In genomic region chr4:116176543-116176988, GRCm38 (mm10) we compare ENCODE assay signal across 9 mouse cellular contexts. TPM values are rescaled to one million over a fixed set of nuclear protein-coding genes. Genes with fewer than 3 reads are reported as not detected.
DNase-seq lines count a peak whose midpoint lies in the region; ATAC-seq and TF ChIP-seq lines count a peak whose summit lies in the region.
"Had no signal": no experiment of that assay in that cellular context is flagged by ENCODE, and none has a peak within 500 bp of the region (broad histone marks: within the 10 kb centered on the region; RNA-seq: fewer than 3 reads in every experiment).

No protein-coding gene starts in this region.

- no peak; the same call in 1 of the 2 replicates for TF ChIP-seq EP300 in heart, postnatal 0 days (IDR thresholded peaks at IDR 0.05; ENCODE audit: low read depth)
- TF ChIP-seq EP300 in liver, postnatal 0 days (IDR thresholded peaks at IDR 0.05; ENCODE audit: low read depth) = no peak

- DNase-seq in spleen, adult 18-20 months = peak; percentile 25 to 37
- DNase-seq in spleen, adult 12 weeks (ENCODE audit: low spot score) = no peak
- peak; percentile 71 for DNase-seq in forebrain, embryonic 14.5 days (ENCODE audit: low spot score)
- peak; percentile 71 for DNase-seq in heart, postnatal 0 days (ENCODE audit: low spot score)
- peak; percentile 83 to 95 for DNase-seq in kidney, postnatal 25 days
- DNase-seq in liver, postnatal 0 days = no peak
- peak; percentile 58 to 73 for DNase-seq in thymus, postnatal 36 days

- 26% methylated on average over 10 of the region's 10 CpGs for WGBS in forebrain, embryonic 14.5 days
- WGBS in heart, postnatal 0 days = 18% methylated on average over 10 of the region's 10 CpGs
- WGBS in liver, postnatal 0 days (ENCODE audit: insufficient replicate concordance) = 9% methylated on average over 10 of the region's 10 CpGs

- no peaks in the 10 kb centered on the region for H3K36me3 ChIP-seq in forebrain, embryonic 14.5 days (ENCODE audit: control insufficient read depth, insufficient read depth, low read length)
- no peaks in the 10 kb centered on the region for H3K36me3 ChIP-seq in heart, postnatal 0 days (replicated peaks; ENCODE audit: control insufficient read depth, insufficient read depth, low read length)
- H3K36me3 ChIP-seq in liver, postnatal 0 days (replicated peaks; ENCODE audit: insufficient read depth, low read length) = no peaks in the 10 kb centered on the region

- H3K4me1 ChIP-seq in forebrain, embryonic 14.5 days (ENCODE audit: control insufficient read depth, insufficient read depth, low read length) = peaks cover 14% of the 10 kb centered on the region
- H3K4me1 ChIP-seq in heart, postnatal 0 days (ENCODE audit: control insufficient read depth, insufficient read depth) = peaks cover 32% of the 10 kb centered on the region
- peaks cover 27% of the 10 kb centered on the region for H3K4me1 ChIP-seq in liver, postnatal 0 days (ENCODE audit: insufficient read depth)

- peak overlapping the region; percentile 35 for H3K4me2 ChIP-seq in forebrain, embryonic 14.5 days (ENCODE audit: low read length)
- H3K4me2 ChIP-seq in heart, postnatal 0 days (ENCODE audit: low read depth, low read length) = peak overlapping the region; percentile 51
- peak overlapping the region; percentile 71 for H3K4me2 ChIP-seq in liver, postnatal 0 days (ENCODE audit: low read depth, low read length)

- H3K4me3 ChIP-seq in forebrain, embryonic 14.5 days (ENCODE audit: low read depth, low read length) = no peak overlapping the region
- no peak overlapping the region for H3K4me3 ChIP-seq in heart, postnatal 0 days (ENCODE audit: low read depth, low read length)
- peak overlapping the region; percentile 24 for H3K4me3 ChIP-seq in liver, postnatal 0 days (ENCODE audit: low read depth, low read length)

- no peaks in the 10 kb centered on the region for H3K27me3 ChIP-seq in forebrain, embryonic 14.5 days (replicated peaks; ENCODE audit: control insufficient read depth, insufficient read depth, low read length)
- no peaks in the 10 kb centered on the region for H3K27me3 ChIP-seq in heart, postnatal 0 days (ENCODE audit: control insufficient read depth, insufficient read depth, low read length)
- 0 out of 2 replicates have a peak, but pooled peaks cover 3% of the 10 kb centered on the region for H3K27me3 ChIP-seq in liver, postnatal 0 days (ENCODE audit: insufficient read depth, low read length)

- peak overlapping the region; percentile 22; the same call in 1 of the 2 replicates for H3K27ac ChIP-seq in forebrain, embryonic 14.5 days (ENCODE audit: low read depth, low read length)
- H3K27ac ChIP-seq in heart, postnatal 0 days (ENCODE audit: low read depth) = peak overlapping the region; percentile 88
- peak overlapping the region; percentile 67; the same call in 1 of the 2 replicates for H3K27ac ChIP-seq in liver, postnatal 0 days (ENCODE audit: low read depth)

- H3K9ac ChIP-seq in forebrain, embryonic 14.5 days (ENCODE audit: low read length) = no peak overlapping the region; the same call in 1 of the 2 replicates
- peak overlapping the region; percentile 34; the same call in 1 of the 2 replicates for H3K9ac ChIP-seq in heart, postnatal 0 days (replicated peaks; ENCODE audit: low read depth, low read length)
- no peak overlapping the region; the same call in 1 of the 2 replicates for H3K9ac ChIP-seq in liver, postnatal 0 days (replicated peaks)

- no peak for TF ChIP-seq CTCF in heart, postnatal 0 days (IDR thresholded peaks at IDR 0.05; ENCODE audit: low read depth)
- TF ChIP-seq CTCF in liver, postnatal 0 days (IDR thresholded peaks at IDR 0.05; ENCODE audit: low read depth) = no peak

- peak; percentile 87 for ATAC-seq in forebrain, embryonic 14.5 days
- ATAC-seq in heart, postnatal 0 days (ENCODE audit: insufficient read depth, low read depth) = peak; percentile 59
- ATAC-seq in liver, postnatal 0 days = peak; percentile 37; the same call in 1 of the 2 replicates
- ATAC-seq in neutrophil, adult 5-6 weeks (ENCODE audit: extremely low read depth, insufficient number of reproducible peaks, low FRiP score, poor library complexity, severe bottlenecking) = peak; percentile 6; the same call in 1 of the 2 replicates

- H3K9me3 ChIP-seq in forebrain, embryonic 14.5 days (replicated peaks; ENCODE audit: control insufficient read depth, low read length) = no peaks in the 10 kb centered on the region
- H3K9me3 ChIP-seq in heart, postnatal 0 days (replicated peaks; ENCODE audit: control insufficient read depth, low read length) = no peaks in the 10 kb centered on the region
- no peaks in the 10 kb centered on the region for H3K9me3 ChIP-seq in liver, postnatal 0 days (ENCODE audit: low read length)

RNA-seq across cellular contexts. Expression of gene Gm49337, which starts 3.4 kb away (rescaled TPM):
- not detected in 2 replicates for polyA plus RNA-seq in forebrain, embryonic 14.5 days (2014; fragmentation: Nextera tagmentation; extraction: Ambion mirVana)
- not detected in 2 replicates for total RNA-seq in heart, postnatal 0 days (2014; rRNA removed; ENCODE audit: low replicate concordance)
- polyA plus RNA-seq in heart, postnatal 0 days (2015; fragmentation: Nextera tagmentation; extraction: Ambion mirVana) = not detected in 2 replicates
- polyA plus RNA-seq in liver, postnatal 0 days (2015; fragmentation: Nextera tagmentation; extraction: Ambion mirVana) = not detected in 2 replicates
- not detected in 2 replicates for total RNA-seq in neutrophil, adult 5-6 weeks (2017)

RNA-seq across cellular contexts. Expression of gene 1700042G07Rik, which starts 3.4 kb away (rescaled TPM):
- not detected in 2 replicates for polyA plus RNA-seq in forebrain, embryonic 14.5 days (2014; fragmentation: Nextera tagmentation; extraction: Ambion mirVana)
- not detected in 2 replicates for total RNA-seq in heart, postnatal 0 days (2014; rRNA removed; ENCODE audit: low replicate concordance)
- not detected in 2 replicates for polyA plus RNA-seq in heart, postnatal 0 days (2015; fragmentation: Nextera tagmentation; extraction: Ambion mirVana)
- polyA plus RNA-seq in liver, postnatal 0 days (2015; fragmentation: Nextera tagmentation; extraction: Ambion mirVana) = not detected in 2 replicates
- not detected in 2 replicates for total RNA-seq in neutrophil, adult 5-6 weeks (2017)
- total RNA-seq: left cerebral cortex, adult 8-10 months had no signal

RNA-seq across cellular contexts. Expression of gene Tspan1, which starts 9.2 kb away (rescaled TPM):
- not detected in 2 replicates for polyA plus RNA-seq in forebrain, embryonic 14.5 days (2014; fragmentation: Nextera tagmentation; extraction: Ambion mirVana)
- total RNA-seq in heart, postnatal 0 days (2014; rRNA removed; ENCODE audit: low replicate concordance) = 1.8 TPM in 1 of 2 replicates, not detected in the other
- 2.8 TPM in 1 of 2 replicates, not detected in the other for polyA plus RNA-seq in heart, postnatal 0 days (2015; fragmentation: Nextera tagmentation; extraction: Ambion mirVana)
- 0.08 TPM in 1 of 2 replicates, not detected in the other for polyA plus RNA-seq in liver, postnatal 0 days (2015; fragmentation: Nextera tagmentation; extraction: Ambion mirVana)
- total RNA-seq in neutrophil, adult 5-6 weeks (2017) = 5.0 and 7.1 TPM in 2 replicates

RNA-seq across cellular contexts. Expression of gene Lurap1, which starts 25.4 kb away (rescaled TPM):
- 1.5 and 1.9 TPM in 2 replicates for polyA plus RNA-seq in forebrain, embryonic 14.5 days (2014; fragmentation: Nextera tagmentation; extraction: Ambion mirVana)
- 1.5 and 2.1 TPM in 2 replicates for total RNA-seq in heart, postnatal 0 days (2014; rRNA removed; ENCODE audit: low replicate concordance)
- polyA plus RNA-seq in heart, postnatal 0 days (2015; fragmentation: Nextera tagmentation; extraction: Ambion mirVana) = 0.97 and 1.1 TPM in 2 replicates
- 0.24 and 0.27 TPM in 2 replicates for polyA plus RNA-seq in liver, postnatal 0 days (2015; fragmentation: Nextera tagmentation; extraction: Ambion mirVana)
- total RNA-seq in neutrophil, adult 5-6 weeks (2017) = 0.37 and 0.58 TPM in 2 replicates

RNA-seq across cellular contexts. Expression of gene Pik3r3, which starts 44.9 kb away (rescaled TPM):
- 71.4 and 93.5 TPM in 2 replicates for polyA plus RNA-seq in forebrain, embryonic 14.5 days (2014; fragmentation: Nextera tagmentation; extraction: Ambion mirVana)
- 7.7 and 8.5 TPM in 2 replicates for total RNA-seq in heart, postnatal 0 days (2014; rRNA removed; ENCODE audit: low replicate concordance)
- 8.0 and 10.3 TPM in 2 replicates for polyA plus RNA-seq in heart, postnatal 0 days (2015; fragmentation: Nextera tagmentation; extraction: Ambion mirVana)
- polyA plus RNA-seq in liver, postnatal 0 days (2015; fragmentation: Nextera tagmentation; extraction: Ambion mirVana) = 0.30 and 0.46 TPM in 2 replicates
- 0.70 and 1.6 TPM in 2 replicates for total RNA-seq in neutrophil, adult 5-6 weeks (2017)

Comparison
In these comparisons a context has a peak if more than half of its experiments do, and no peak if none do; other contexts are left out.
1. DNase-seq: peak in spleen, adult 18-20 months (2 of 2), forebrain, embryonic 14.5 days (single experiment), heart, postnatal 0 days (single experiment), kidney, postnatal 25 days (2 of 2) and thymus, postnatal 36 days (2 of 2); none in spleen, adult 12 weeks (single experiment) and liver, postnatal 0 days (single experiment).
2. ATAC-seq: peak in every context shown above with its lines; median percentile 87 in forebrain, embryonic 14.5 days; 59 in heart, postnatal 0 days; 37 in liver, postnatal 0 days; 6 in neutrophil, adult 5-6 weeks.
3. H3K27ac ChIP-seq: peak in every context shown above with its lines; median percentile 88 in heart, postnatal 0 days; 67 in liver, postnatal 0 days; 22 in forebrain, embryonic 14.5 days.
4. Peak in every context shown above with its lines, with median percentiles within 50 percentile points of each other: H3K4me2 ChIP-seq.